Mouse (Mus musculus) heart, adult 2 months (tissue): Measurements from ENCODE around the gene Agbl4.

Experiments used
- CTCF ChIP-seq: fragments of 200-600 bp; IDR thresholded peaks from 2 replicates; pipeline ENCODE4 v1.8.1; 2022; ENCODE audit warnings: antibody characterized with exemption, mild to moderate bottlenecking, moderate library complexity
- EP300 ChIP-seq: fragments of 200-500 bp; IDR thresholded peaks from 2 replicates; pipeline ENCODE4 v1.6.1; 2011; ENCODE audit warnings: low read depth, low read length, control low read depth; ENCODE audit not compliant: insufficient read depth
- POLR2A ChIP-seq: fragments of 200-500 bp; IDR thresholded peaks from 2 replicates; pipeline ENCODE4 v1.6.1; 2011; ENCODE audit warnings: mild to moderate bottlenecking, low read depth, low read length, control low read depth; ENCODE audit not compliant: insufficient read depth

GRCm38 (mm10) chr4:110360568-110360967 is 36.9 kb upstream of the Agbl4 start:
- TF ChIP-seq CTCF (no peak), EP300 (no peak), POLR2A (no peak)
